Mouse (Mus musculus): ENCODE data around the gene Capn8.

The Capn8 gene

DNA sequence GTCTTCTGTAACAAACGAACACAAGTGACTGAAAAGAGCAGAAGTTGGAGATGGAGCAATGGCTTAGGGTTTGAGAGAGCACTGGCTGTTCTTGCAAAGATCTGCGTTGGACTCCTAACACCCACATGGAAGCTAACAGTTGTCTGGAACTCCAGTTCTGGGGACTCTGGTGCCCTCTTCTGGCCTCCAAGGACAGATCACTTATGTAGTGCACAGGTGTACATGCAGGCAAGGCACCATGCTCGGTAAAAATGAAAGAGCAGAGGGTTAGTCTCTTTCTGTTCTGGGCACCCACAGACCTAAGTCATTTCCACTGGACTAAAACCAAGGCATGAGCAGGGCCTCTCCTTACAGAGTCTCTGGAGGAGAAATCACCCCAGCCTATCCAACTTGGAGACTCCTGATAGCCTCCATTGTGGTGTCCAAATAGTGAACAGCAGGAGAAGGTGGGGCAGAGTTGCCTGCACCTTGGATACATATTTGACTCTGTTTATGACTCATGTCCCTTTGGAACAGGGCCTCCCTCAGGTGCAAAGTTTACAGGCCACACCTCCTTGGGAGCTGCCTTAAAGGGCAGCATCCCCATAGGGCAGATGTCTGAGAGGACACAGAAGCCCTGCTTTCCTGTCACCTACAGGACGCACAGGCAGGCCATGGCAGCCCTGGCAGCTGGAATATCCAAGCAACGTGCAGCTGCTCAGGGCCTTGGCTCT lies at the start of gene Capn8:
Gene Capn8, plus strand, starts transcription at position 600 of the 713 bp plus-strand sequence.
- DNase-seq, result no peak

- DNase-seq, result peak; percentile 84
Measured at GRCm38 (mm10) chr1:182516758-182517676, 47.8 kb upstream of the Capn8 start, which contains the start of gene Capn2. Gene Capn2, minus strand, starts transcription at chr1:182517608.

DNA sequence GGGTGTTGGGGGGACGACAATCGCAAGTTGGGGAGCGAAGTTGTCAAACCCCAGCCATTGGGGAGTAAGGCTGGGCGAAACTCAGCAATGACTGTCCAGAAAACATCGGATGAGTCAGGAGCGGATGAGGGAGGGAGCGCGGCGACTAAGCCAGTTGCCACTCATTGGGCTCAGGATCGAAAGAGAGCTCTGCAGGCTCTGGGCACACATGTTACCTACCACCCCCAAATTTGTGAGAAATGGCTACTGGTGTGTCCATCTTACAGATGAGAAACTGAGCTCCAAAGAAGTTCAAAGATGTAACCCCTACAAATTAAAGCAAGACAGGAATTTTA lies 47.2 kb upstream of the Capn8 start:
- DNase-seq, result no peak

DNA sequence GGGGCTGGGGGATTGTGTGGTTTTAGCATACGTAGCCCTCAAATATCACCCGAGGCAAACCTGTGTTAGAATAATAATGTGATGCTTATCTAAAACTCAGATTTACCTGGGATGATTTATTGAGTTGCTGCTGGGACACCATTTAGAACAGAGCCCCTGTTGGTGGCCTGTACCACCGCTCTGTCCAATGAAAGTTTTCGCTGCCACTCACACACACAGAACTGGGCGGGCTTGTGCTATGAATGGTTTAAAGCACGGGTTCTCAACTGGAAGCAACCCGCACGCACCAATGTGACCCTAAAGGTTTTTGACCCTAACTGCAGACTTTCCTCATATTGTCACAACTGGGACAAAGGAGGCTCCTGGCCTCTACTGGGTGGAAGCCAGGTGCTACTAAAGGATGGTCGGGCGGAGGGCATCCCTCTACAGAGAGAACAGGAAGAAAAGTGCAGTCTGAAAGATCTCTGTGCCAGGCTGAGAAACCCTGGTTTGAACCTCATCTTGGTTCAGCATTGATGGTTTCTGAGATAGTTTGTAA lies 46.6 kb upstream of the Capn8 start:
- no peak for DNase-seq

- no peak for DNase-seq
Measured at GRCm38 (mm10) chr1:182518811-182519210, 46.0 kb upstream of the Capn8 start.

DNA sequence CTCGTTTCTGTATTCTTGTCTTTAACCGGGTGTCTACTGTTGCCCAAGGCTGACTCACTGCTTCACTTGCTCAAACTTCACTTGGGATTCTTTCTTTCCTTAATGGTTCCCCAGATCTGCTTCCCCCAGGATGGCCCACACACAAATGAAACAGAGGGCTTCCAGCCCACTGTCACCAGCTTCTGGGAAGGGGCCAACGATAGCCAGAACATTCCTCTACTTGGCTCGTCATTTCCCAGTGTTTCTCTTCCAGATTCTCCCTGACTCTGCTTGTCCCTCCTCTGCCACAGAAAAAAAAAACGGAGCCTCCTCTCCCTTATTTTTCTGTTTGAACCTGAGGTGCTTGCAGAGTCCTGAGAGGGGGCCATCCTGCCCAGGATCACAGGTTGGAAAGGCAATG lies 45.5 kb upstream of the Capn8 start:
- DNase-seq, result no peak

DNA sequence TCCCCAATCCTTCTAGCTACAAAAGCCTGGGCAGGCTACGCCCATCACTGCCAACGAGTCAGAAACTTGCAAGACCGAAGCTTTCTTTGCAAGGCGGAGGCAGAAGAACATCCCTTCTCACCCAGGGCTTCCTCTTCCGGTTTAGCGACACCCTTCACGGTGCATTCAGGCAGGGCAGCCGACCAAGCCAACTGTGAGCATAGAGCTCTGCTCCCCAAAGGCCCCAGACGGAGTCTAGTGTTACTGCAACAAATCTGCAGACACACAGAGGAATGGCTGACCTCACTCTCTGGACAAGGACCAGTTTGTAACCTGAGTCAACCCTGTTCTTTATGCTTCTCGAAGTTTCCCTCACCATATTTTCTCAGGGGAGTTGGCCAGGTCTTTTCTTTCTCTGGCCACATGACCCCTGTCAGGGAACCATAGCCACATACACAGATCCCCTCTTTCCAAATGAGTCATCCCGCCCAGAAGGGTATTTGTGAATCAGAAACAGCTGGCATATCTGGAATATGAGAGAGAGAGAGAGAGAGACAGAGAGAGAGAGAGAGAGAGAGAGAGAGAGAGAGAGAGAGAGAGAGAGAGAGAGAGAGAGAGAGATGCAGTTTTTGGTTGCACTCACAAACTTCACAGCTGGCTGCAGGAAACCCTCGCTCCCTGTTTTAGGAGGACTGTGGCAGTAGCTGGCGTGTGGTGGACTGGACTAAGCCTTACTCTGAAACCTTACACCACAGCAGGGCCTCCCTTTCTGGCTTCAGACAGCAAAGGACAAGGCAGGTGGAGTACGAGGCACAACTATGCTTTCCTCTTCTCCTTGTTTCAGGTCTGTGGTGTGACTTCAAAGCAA lies 44.5 kb upstream of the Capn8 start:
- DNase-seq, result peak; percentile 30

DNA sequence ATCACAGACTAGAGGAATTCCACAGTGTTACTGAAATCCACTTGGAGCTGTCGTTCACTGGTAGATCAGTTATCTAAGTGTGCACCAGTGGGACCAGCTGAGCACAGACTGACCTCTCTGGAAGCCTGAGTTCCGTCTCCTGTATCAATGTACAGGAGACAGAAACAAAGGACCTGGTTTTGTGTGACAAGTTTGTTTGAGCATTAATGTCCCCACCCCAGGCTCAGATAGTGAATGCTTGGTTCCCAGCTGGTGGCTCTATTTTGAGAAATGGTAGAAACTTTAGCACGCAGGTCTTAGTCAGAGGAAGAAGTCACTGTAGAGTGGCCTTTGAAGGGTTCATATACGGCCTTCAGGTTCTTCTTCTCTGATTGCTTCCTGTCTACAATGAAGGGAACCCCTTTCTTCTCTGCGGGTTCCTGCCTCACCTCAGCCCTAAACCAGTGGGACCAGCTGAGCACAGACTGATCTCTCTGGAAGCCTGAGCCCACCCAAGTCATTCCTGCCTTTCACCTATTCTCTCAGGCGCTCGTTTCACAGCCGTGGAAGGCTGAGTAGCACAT lies 43.8 kb upstream of the Capn8 start:
- no peak for DNase-seq

DNA sequence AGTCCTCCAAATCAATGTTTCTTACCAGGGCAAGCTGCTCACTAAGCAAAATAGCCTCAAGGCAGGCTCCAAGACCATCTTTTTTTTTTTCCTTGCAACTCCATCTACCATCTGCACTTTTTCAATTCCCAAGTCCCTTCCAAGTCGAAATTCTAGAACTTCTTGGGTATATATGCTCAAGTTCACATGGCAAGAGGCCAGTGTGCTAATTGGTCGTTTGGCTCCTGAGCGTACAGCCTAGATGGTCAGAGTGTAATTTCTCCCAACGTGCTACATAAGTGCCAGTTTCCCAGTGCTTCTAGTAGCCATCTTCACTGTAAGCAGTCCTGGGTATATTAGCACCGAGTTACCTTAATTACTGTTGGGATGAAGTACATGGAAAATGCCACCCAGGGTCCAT lies 41.8 kb upstream of the Capn8 start:
- no peak for DNase-seq

GRCm38 (mm10) chr1:182523692-182524091 lies 41.1 kb upstream of the Capn8 start:
- no peak for DNase-seq

DNA sequence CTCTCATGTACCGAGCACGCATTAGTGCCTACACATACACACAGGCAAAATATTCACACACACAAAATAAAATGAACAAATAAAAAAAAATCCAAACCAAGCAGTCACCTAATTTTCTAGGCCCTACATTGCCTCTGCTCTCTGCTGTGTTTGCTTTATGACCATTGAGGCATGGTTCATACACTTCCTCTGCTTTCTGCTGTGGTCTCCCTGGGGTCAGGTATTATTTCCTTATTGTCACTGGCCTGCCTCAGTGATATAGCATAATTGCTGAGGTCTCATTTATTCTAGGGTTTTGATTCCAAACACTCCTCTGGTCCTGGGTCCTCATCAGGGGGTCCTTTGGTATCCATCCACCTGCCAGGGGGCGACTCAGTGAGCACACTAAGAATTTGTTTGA lies 39.2 kb upstream of the Capn8 start:
- no peak for DNase-seq

DNA sequence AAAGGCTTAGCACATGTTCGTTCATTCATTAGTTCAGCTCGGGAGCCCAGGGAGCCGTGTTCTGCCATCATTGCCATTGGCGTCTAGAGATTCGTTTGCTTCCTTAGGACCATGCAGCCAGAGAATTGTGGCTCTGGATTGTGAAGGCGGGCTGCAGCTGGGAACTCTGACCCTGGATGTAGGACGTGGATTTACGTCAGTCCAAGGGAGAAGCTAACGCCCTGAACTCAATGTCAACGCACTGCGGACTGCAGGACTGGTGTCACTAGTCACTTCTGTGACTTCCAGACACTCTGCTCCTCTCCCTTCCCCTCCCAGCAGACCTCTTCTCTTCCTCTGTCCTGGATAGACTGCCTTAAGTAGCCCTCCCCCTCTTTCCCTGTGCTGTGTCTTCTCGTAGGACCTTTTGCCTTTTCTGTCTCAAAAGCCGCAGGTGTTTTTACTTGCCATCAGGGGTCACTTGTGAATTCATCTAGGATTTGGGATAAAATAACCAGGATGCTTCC lies 37.5 kb upstream of the Capn8 start:
- no peak for DNase-seq

DNA sequence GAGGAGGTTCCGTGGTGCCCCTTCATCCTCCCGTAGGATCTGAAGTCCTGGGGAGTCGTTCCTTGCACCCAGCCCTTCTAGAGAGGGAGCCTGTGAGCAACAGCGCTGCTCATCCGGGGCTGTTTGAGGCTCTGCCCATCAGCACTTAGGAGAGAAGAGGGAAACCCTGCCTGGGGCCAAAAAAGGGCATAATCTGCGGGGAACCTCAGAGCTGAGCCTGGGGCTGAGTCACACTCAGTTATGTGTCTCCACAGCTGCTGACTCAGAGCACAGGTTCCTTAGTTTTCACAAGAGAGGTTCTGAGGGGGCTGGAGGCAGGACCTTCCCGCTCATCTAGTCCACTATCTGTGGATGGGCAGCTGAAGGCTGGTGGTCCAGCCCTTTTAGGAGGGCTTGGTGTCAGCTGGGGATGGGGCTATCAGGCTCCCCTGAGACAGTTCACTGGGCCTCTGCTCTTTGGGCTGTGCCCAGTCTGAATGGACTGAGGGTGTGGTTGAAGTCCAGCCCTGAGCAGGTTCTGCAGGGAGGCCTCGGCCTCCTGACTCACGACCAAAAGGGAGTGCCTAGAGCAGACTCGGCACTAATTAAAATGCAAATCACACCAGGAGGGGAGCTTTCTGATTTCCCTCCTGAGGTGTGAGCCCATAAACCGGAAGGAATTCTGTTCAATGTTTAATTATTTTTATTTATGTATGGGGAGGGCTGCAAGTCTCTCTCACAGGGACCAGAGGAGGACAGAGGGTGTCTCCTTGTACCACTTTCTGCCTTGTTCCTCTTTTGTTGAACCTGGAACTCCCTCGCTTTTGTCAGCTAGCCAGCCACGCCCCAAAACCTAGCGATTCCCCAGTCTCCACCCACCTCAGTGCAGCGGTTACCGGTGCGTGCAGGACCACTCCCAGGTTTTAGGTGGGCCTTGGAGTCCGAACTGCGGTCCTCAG lies 36.6 kb upstream of the Capn8 start:
- peak; percentile 43 for DNase-seq

GRCm38 (mm10) chr1:182533583-182533982 lies 31.2 kb upstream of the Capn8 start:
- no peak for DNase-seq

GRCm38 (mm10) chr1:182535080-182535481 lies 29.7 kb upstream of the Capn8 start:
- DNase-seq, result no peak

- DNase-seq, result peak; percentile 91
Measured at GRCm38 (mm10) chr1:182539023-182539940, 25.5 kb upstream of the Capn8 start.

DNA sequence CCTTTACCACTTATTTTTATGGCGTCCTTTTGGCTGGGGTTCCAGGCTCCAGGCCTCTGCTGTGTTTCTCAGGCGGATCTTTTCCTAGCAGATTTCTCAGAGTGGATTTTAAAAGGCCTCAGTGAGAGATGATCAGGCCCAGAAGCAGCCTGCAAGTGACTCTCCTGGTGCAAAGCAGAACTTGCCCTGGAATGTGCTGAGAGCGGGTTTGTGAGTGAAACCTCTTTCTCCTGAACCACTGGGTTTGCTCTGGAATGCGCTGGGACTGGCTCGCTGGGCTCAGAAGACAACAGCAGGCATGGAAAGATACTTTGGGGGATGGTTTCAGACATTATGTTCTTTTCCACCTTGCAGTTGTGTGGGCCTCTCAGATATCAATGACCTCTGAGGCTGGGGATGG lies 22.7 kb upstream of the Capn8 start:
- no peak for DNase-seq

GRCm38 (mm10) chr1:182543136-182543535 lies 21.7 kb upstream of the Capn8 start:
- DNase-seq, result no peak

- DNase-seq, result no peak
Measured at GRCm38 (mm10) chr1:182543906-182544305, 20.9 kb upstream of the Capn8 start.

- no peak for DNase-seq
Measured at GRCm38 (mm10) chr1:182550761-182551160, 14.0 kb upstream of the Capn8 start.
